Mouse (Mus musculus): ENCODE results near the gene Mtus2.
A peak's percentile ranks its signal among the peaks of the same experiment; 100 is the strongest.

Mtus2 gene

DNA sequence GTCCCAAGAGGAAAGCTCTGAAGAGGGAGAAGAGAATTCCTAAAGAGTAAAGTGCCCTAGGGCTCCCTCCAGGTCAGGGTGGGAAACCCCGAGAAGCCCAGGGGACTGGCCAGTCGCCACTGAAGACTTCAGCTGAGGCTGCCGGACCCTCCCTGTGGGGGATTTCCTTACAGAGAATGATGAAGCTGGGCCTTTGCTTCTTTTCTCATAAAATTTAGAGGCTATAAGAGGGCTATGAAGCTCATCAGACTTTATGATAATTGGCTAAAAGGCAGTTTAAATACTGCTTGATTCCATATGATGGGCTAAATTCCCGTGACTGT lies 224.1 kb downstream of the Mtus2 start:
- no peak for DNase-seq (ENCODE audit: low spot score in 2 of 2)

- no peak for DNase-seq (ENCODE audit: low spot score in 2 of 2)
Observed at GRCm38 (mm10) chr5:148181901-148182300, 224.8 kb downstream of the Mtus2 start.

- no peak for DNase-seq (ENCODE audit: low spot score in 2 of 2)
Observed at GRCm38 (mm10) chr5:148185898-148186297, 228.8 kb downstream of the Mtus2 start.

DNA sequence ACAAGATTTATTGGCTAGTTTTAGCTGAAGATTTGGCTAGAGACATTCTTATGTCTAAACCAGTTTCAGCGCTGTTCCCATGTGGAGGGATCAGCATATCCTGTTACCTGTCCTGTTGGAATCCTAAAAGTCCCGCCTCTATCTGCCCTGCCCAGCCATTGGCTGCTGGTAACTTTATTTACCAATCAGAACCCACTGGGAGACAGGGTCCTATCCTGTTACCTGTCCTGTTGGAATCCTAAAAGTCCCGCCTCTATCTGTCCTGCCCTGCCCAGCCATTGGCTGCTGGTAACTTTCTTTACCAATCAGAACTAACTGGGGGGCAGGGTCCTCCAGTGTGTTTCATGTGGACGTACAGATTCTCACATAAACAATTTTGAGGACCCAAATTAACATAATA lies 234.3 kb downstream of the Mtus2 start:
- DNase-seq (ENCODE audit: low spot score in 2 of 2), result no peak

DNA sequence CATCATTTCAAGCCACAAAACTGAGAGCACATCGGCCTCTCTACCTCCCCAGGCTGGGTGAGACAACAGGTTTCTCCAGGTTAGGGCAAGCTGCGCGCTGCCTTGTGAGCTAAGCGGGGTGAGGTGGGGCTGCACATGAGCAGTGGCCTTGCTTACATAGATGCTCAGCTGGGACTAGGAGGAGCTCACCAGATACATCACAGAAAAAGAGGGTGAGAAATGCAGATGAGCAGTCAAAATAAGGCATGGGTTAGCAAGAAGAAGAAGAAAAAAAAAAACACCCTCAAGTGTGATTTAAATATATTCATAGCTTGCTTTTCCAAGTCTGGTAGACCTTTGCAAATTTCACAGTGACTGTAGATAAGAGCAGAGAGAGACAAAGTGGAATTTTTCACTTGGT lies 254.7 kb downstream of the Mtus2 start:
- no peak for DNase-seq (ENCODE audit: low spot score in 2 of 2)

DNA sequence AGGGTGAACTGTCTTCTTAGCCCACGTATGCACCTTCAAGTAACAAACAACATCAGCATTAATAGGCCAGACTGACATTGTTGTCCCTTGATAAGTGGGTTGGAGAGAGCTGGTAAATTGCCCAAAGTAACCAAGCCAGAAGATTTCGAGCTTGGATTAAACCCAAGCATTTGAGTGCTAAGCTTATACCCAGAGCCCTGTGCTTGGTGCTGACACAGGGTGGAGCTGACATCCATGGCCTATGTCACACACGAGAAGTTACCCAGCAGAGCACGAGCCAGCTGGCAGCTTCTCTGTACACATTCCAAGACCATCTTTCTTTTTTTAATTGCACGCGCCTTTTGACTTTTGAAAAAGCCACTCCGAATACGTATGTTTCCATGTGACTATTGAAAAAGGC lies 259.7 kb downstream of the Mtus2 start:
- no peak for DNase-seq (ENCODE audit: low spot score in 2 of 2)

- DNase-seq (ENCODE audit: low spot score in 2 of 2), result no peak
Observed at GRCm38 (mm10) chr5:148222898-148223297, 265.8 kb downstream of the Mtus2 start.

DNA sequence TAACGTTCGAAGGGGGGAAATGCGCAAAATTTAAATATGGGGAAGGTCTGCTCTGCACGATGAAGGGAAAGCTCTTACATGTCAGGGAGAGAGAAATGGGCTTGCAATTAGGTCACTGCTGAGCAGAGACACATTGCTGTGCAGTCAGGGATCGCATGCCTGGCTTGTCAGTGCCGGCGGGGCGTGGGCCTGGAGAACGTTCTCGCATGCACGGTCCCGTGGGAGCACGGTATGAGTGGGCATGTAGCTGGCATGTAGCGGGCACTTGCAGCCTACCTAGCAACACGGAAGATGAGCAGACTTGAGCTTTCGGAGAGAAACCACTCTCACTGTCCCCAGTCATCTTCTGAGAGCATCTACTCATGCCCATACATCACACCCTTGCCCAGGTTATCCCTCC lies 266.9 kb downstream of the Mtus2 start:
- no peak for DNase-seq (ENCODE audit: low spot score in 2 of 2)

DNA sequence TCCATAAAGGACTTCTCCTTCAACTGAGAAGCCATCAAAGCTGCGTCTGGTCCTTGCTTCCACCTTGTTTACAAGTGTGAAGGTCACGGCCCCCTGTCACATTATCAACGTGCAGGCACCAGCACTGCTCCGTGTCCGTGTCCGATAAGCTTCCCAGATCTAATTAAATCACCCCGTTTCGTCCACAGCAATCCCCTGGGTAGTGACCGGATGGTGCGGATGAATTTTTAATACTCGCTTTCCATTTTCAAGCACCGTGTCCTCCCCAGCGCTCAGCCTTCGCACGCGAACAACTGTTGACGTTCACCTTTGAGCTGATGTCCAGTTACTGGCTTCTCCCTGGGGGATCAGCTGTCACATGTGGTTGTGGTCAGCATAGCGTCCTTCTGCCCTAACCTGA lies 276.6 kb downstream of the Mtus2 start:
- no peak for DNase-seq (ENCODE audit: low spot score in 2 of 2)

GRCm38 (mm10) chr5:148236616-148237015 lies 279.5 kb downstream of the Mtus2 start:
- DNase-seq (ENCODE audit: low spot score in 2 of 2), result no peak

GRCm38 (mm10) chr5:148239067-148239466 lies 281.9 kb downstream of the Mtus2 start:
- DNase-seq (ENCODE audit: low spot score in 2 of 2), result no peak

DNA sequence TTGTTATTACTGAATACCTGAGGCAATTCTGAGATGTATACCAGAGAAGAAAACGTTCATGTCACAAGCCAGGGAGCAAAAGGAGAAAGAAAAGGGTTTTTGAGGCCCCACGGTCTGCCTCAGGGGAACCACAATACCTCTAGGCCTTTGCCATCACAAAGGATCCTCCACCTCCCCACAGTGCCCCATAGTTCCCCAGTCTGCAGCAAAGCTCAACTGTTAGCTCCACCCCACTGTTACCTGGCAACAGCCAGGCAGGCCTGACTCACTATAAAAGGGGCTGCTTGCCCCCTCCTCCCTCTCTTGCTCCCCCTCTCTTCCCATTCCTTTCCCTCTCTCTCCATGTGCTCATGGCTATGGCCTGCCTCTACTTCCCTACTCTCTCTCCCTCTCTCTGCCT lies 282.6 kb downstream of the Mtus2 start:
- DNase-seq (ENCODE audit: low spot score in 2 of 2), result no peak

- DNase-seq (ENCODE audit: low spot score in 2 of 2), result peak; percentile 63 to 77
Observed at GRCm38 (mm10) chr5:148241932-148242331, 284.8 kb downstream of the Mtus2 start.

DNA sequence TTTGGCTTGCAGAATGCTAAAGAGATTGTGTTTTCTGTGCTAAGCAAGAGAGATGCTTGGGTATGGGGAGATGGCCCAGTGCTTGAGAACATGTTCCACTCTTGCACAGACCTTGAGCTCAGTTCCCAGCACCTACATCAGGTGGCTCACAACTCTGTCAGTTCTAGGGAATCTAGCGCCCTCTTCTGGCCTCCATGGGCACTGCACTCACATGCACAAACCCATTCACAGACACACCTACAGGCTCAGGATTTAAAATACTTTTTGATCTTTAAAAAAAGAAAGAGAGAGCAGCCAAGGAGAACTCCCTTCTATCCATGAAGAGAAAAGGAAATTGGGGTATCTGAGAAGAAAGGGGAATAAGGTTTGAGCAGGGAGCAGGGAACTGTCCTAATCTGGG lies 287.4 kb downstream of the Mtus2 start:
- DNase-seq (ENCODE audit: low spot score in 2 of 2), result no peak

DNA sequence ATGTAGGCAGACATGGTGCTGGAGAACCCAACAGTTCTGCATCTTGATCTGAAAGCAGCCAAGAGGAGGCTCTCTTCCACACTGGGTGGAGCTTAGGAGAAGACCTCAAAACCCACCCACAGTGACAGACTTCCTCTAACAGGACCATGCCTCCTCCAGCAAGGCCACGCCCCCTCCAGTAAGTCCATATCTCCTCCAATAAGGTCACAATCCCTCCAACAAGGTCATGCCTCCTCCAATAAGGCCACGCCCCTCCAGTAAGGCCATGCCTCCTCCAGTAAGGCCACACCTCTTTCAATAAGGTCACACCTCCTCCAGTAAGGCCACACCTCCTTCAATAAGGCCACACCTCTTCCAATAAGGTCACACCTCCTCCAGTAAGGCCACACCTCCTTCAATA lies 288.3 kb downstream of the Mtus2 start:
- DNase-seq (ENCODE audit: low spot score in 2 of 2), result no peak

GRCm38 (mm10) chr5:148248236-148248635 lies 291.1 kb downstream of the Mtus2 start:
- DNase-seq (ENCODE audit: low spot score in 2 of 2), result no peak

DNA sequence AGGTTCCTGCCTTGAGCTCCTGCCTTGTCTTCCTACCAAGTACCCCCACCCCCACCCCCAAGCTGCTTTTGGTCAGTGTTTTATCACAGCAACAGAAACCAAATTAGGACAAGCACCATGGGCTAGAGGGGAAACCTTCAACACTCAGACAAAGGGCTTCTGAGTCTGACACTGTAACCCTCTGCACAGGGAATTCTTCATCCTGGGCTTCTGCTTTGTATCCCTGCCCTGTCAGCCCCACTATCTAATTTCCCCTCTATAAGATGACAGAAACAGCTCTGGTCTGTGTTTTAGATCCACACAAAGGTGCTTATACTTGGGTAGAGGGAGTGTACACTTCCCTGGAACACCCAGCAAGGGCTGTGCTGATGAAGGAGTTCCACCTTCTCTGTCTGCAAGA lies 294.7 kb downstream of the Mtus2 start:
- DNase-seq (ENCODE audit: low spot score in 2 of 2), result no peak

DNA sequence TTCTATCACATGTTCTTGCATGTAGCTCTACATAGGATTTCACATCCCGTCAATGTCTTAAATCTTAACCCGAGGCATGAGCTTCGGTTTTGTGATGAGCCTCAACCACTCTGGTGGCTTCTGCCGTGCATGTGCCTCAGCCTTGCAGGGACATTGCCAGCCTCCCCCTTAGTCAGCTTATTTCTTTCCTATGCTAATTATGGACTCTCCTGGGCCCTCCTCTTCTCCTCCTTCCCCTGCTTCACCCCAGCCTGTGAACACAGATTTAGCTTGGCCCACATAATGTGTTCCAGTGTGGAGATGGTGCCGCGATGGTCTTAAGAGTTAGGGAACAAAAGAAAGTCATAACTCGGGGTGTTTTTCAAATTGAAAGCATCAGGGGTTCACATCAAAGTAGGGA lies 304.9 kb downstream of the Mtus2 start:
- no peak for DNase-seq (ENCODE audit: low spot score in 2 of 2)

GRCm38 (mm10) chr5:148264819-148265707 lies 307.9 kb downstream of the Mtus2 start:
- DNase-seq (ENCODE audit: low spot score in 2 of 2), result peak; percentile 43 to 44

GRCm38 (mm10) chr5:148266841-148267240 lies 309.7 kb downstream of the Mtus2 start:
- DNase-seq (ENCODE audit: low spot score in 2 of 2), result no peak

DNA sequence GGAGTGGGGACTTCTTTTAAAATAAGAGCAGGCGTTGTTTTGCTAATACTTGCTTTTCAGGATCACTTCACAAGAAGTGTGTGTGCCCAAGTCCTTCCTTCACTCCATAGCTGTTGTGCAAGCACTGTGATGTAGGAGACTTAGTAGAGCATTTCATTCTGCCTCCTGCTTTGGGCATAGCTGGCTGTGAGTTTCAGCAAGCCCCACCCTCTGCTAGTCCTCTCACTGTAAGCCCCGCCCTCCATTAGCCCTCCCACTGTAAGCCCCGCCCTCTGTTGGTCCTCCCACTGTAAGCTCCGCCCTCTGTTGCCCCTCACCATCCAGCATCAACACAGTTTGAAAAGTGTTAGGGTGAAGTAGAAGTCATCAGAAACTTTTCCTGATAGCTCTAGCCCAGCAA lies 310.3 kb downstream of the Mtus2 start:
- no peak for DNase-seq (ENCODE audit: low spot score in 2 of 2)

DNA sequence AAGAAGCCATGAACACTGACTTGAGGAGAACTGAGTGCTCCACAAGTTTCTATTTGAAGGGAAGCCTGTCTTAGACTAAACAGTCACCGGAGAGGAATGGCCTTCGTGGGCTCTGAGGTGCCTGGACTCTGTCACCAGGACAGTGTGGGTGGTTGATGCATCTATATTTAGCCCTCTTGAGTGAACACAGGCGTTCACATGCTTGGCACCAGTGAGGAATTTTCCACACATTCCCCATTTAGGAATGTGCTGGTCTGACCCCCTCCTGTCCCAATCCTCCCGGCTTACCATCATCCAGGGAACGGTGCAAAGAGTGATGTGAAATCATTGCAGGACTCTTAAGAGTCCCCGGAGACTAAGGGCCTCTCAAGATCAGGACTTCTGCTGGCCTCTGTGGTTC lies 314.9 kb downstream of the Mtus2 start:
- no peak for DNase-seq (ENCODE audit: low spot score in 2 of 2)

- DNase-seq (ENCODE audit: low spot score in 2 of 2), result no peak
Observed at GRCm38 (mm10) chr5:148272771-148273170, 315.7 kb downstream of the Mtus2 start.

DNA sequence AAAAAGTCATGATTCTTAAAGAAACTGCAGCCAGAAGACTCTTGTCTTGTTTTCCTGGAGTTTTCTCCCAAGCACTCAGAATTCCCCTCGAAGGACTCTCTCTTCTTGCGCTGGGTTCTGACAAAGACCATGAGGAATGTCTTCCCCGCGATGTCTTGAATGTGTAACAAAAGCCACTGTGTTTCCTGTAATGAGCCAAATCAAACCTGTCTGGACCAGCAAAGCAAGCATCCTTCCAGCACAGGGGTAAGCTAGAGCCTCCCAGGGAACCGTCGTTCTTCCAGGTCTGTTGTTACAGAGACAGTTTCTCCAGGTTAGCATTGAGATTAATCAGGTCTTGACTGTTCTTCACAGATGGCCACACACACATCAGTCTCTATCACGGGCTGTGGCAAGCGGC lies 321.1 kb downstream of the Mtus2 start:
- no peak for DNase-seq (ENCODE audit: low spot score in 2 of 2)
